ENCODE assay signal across 9 mouse cellular contexts in the genomic region with DNA sequence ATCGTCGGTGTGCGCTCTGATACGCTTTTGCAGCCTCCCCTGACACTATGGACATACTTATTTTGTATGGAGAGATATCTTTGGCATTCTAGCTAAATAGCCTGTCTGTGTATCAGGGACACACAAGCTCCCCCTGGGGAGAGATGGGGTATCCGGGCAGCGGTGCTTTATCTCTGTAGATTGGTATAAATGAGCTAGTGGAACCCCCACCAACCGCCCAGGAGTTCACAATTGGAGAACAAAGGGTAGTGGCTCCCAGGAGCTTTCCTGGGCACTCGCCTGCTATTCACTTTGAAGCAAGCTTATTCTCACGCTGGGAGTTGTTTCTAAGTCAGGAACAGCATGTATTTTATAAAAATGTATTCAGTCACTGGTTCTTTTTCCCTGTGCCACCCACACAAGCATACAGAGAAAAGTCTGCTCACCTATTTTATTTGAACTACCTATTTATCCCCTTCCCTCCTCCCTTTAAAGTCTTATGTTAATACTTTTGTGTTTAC.
DNase-seq lines count a peak whose midpoint lies in the region; ATAC-seq lines count a peak whose summit lies in the region.
"Had no signal": no experiment of that assay in that cellular context is flagged by ENCODE, and none has a peak within 500 bp of the region (broad histone marks: within the 10 kb centered on the region; RNA-seq: fewer than 3 reads in every experiment).

No protein-coding gene starts in this region.

- no peak overlapping the region for H3K9ac ChIP-seq in heart, embryonic 12.5 days
- H3K9ac ChIP-seq in forebrain, embryonic 15.5 days (replicated peaks): peak overlapping the region; percentile 24
- H3K9ac ChIP-seq: liver, embryonic 13.5 days had no signal

- no peaks in the 10 kb centered on the region for H3K9me3 ChIP-seq in heart, embryonic 12.5 days (replicated peaks)
- H3K9me3 ChIP-seq in forebrain, embryonic 15.5 days: no peaks in the 10 kb centered on the region
- H3K9me3 ChIP-seq: liver, embryonic 13.5 days had no signal

- H3K4me3 ChIP-seq in heart, embryonic 12.5 days: no peak overlapping the region
- peak overlapping the region; percentile 16 for H3K4me3 ChIP-seq in forebrain, embryonic 15.5 days
- H3K4me3 ChIP-seq: liver, embryonic 13.5 days had no signal

- intact Hi-C loops in heart, postnatal 36 days (cut with DNase I): no loop called here

- peaks cover 28% of the 10 kb centered on the region for H3K4me1 ChIP-seq in heart, embryonic 12.5 days (replicated peaks)
- peaks cover 61% of the 10 kb centered on the region for H3K4me1 ChIP-seq in forebrain, embryonic 15.5 days

- WGBS in heart, embryonic 12.5 days: 58% methylated on average over 9 of the region's 9 CpGs
- WGBS in forebrain, embryonic 15.5 days: 14% methylated on average over 9 of the region's 9 CpGs

- no peak for DNase-seq in heart, postnatal 36 days
- DNase-seq in brain, adult 2 months (ENCODE audit: low read depth, low spot score): peak; percentile 60
- DNase-seq in mesoderm, embryonic 11.5 days (ENCODE audit: low read depth, low spot score): peak; percentile 35
- DNase-seq in thymus, adult 18-20 months: no peak
- no peak for DNase-seq in adrenal gland, postnatal 14 days
- no peak for DNase-seq in testis, postnatal 14 days (ENCODE audit: low spot score)
- DNase-seq: liver, embryonic 13.5 days had no signal

- H3K4me2 ChIP-seq in heart, embryonic 12.5 days: peak overlapping the region; percentile 59
- peak overlapping the region; percentile 41 for H3K4me2 ChIP-seq in forebrain, embryonic 15.5 days (replicated peaks)

- H3K36me3 ChIP-seq in heart, embryonic 12.5 days: no peaks in the 10 kb centered on the region
- H3K36me3 ChIP-seq in forebrain, embryonic 15.5 days: no peaks in the 10 kb centered on the region
- H3K36me3 ChIP-seq: liver, embryonic 13.5 days had no signal

- no peaks in the 10 kb centered on the region for H3K27me3 ChIP-seq in heart, embryonic 12.5 days (replicated peaks)
- H3K27me3 ChIP-seq in forebrain, embryonic 15.5 days: no peaks in the 10 kb centered on the region
- H3K27me3 ChIP-seq: liver, embryonic 13.5 days had no signal

- no peak overlapping the region for H3K27ac ChIP-seq in heart, embryonic 12.5 days (ENCODE audit: poor library complexity, severe bottlenecking)
- peak overlapping the region; percentile 88 for H3K27ac ChIP-seq in forebrain, embryonic 15.5 days (replicated peaks)
- H3K27ac ChIP-seq: liver, embryonic 13.5 days had no signal

- ATAC-seq in heart, embryonic 12.5 days (ENCODE audit: insufficient number of reproducible peaks, low FRiP score): no peak
- no peak for ATAC-seq in forebrain, embryonic 15.5 days (replicated peaks)

Comparison
In these comparisons a context has a peak if more than half of its experiments do, and no peak if none do; other contexts are left out.
1. DNase-seq: peak in brain, adult 2 months (single experiment) and mesoderm, embryonic 11.5 days (single experiment); none in heart, postnatal 36 days (0 of 2), thymus, adult 18-20 months (0 of 2), adrenal gland, postnatal 14 days (single experiment) and testis, postnatal 14 days (single experiment).